20 mouse cellular contexts compared by ENCODE assay signal in the genomic region with DNA sequence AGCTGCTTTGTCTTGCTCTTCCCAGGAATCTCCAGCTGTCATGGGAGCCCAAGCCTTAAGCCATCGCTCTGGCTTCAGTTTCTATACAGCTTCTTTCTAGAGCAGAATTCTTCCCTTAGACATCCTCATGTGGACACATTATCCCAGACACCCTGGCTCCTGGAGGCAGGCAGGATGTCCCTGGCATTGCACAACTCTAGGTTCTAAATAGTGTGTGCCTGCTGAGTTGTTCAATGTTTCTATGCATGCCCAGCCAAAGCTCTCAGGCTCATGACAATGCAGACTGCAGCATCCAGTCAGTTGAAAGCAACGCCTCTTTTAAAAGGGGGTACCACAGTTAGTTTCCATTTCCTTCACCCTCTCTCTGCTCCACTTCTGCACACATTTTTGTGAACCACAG.
A peak's percentile ranks its signal among the peaks of the same experiment; 100 is the strongest.
DNase-seq lines count a peak whose midpoint lies in the region; ATAC-seq and TF ChIP-seq lines count a peak whose summit lies in the region.
"Had no signal": no experiment of that assay in that cellular context is flagged by ENCODE, and none has a peak within 500 bp of the region (broad histone marks: within the 10 kb centered on the region; RNA-seq: fewer than 3 reads in every experiment).

No protein-coding gene starts in this region.

- no peak for TF ChIP-seq CTCF in hindbrain, postnatal 0 days (IDR thresholded peaks at IDR 0.05; ENCODE audit: low read depth)

- no peak overlapping the region for H3K4me2 ChIP-seq in hindbrain, postnatal 0 days (ENCODE audit: low read depth, low read length)
- no peak overlapping the region for H3K4me2 ChIP-seq in hindbrain, embryonic 11.5 days (replicated peaks; ENCODE audit: low read depth, low read length)
- H3K4me2 ChIP-seq in neural tube, embryonic 13.5 days: no peak overlapping the region

- peak; percentile 43 for ATAC-seq in frontal cortex, adult (ENCODE audit: low TSS enrichment)
- peak; percentile 75 for ATAC-seq in hindbrain, postnatal 0 days
- ATAC-seq in hindbrain, embryonic 11.5 days (ENCODE audit: low FRiP score): no peak
- ATAC-seq in neural tube, embryonic 13.5 days (ENCODE audit: low read depth): no peak
- ATAC-seq: activated CD4-positive, CD25-positive, alpha-beta regulatory T cell, adult 4 months; forebrain, embryonic 14.5 days; inflammation-experienced regulatory T-cells, adult 6 months; Patski had no signal

- H3K27ac ChIP-seq in hindbrain, postnatal 0 days: 0 out of 2 replicates have a peak overlapping the region, but pooled peaks have one; percentile 36
- H3K27ac ChIP-seq in hindbrain, embryonic 11.5 days (ENCODE audit: low read depth, low read length): no peak overlapping the region
- 0 out of 2 replicates have a peak overlapping the region, but pooled peaks have one; percentile 5 for H3K27ac ChIP-seq in neural tube, embryonic 13.5 days (replicated peaks)
- H3K27ac ChIP-seq: embryonic facial prominence, embryonic 10.5 days; heart, embryonic 10.5 days had no signal

- no peaks in the 10 kb centered on the region for H3K9me3 ChIP-seq in hindbrain, postnatal 0 days (ENCODE audit: low read length)
- H3K9me3 ChIP-seq in hindbrain, embryonic 11.5 days (ENCODE audit: control insufficient read depth, low read length): no peaks in the 10 kb centered on the region
- no peaks in the 10 kb centered on the region for H3K9me3 ChIP-seq in neural tube, embryonic 13.5 days
- H3K9me3 ChIP-seq: embryonic facial prominence, embryonic 10.5 days; heart, embryonic 10.5 days had no signal

- no peak overlapping the region for H3K4me3 ChIP-seq in hindbrain, postnatal 0 days (ENCODE audit: low read length)
- H3K4me3 ChIP-seq in hindbrain, embryonic 11.5 days (ENCODE audit: low read depth, low read length): no peak overlapping the region
- no peak overlapping the region for H3K4me3 ChIP-seq in neural tube, embryonic 13.5 days
- H3K4me3 ChIP-seq: embryonic facial prominence, embryonic 10.5 days; heart, embryonic 10.5 days had no signal

- H3K9ac ChIP-seq in hindbrain, postnatal 0 days (replicated peaks; ENCODE audit: low read length): no peak overlapping the region
- H3K9ac ChIP-seq in hindbrain, embryonic 11.5 days (ENCODE audit: low read depth, low read length): no peak overlapping the region
- no peak overlapping the region for H3K9ac ChIP-seq in neural tube, embryonic 13.5 days

- DNase-seq in frontal cortex, postnatal 10 days (ENCODE audit: low spot score in 2 of 2): no peak
- DNase-seq in hindbrain, postnatal 0 days (ENCODE audit: low spot score): peak; percentile 23
- no peak for DNase-seq in hindbrain, embryonic 11.5 days (ENCODE audit: low spot score)
- no peak for DNase-seq in neural tube, embryonic 10.5 days (ENCODE audit: extremely low spot score, low spot score)
- no peak for DNase-seq in right cerebral cortex, postnatal 25 days
- DNase-seq: adrenal gland, postnatal 14 days; cerebellum, adult 11-12 months; cerebellum, adult 9-10 months; gastrocnemius, postnatal 10 days; heart, adult 18-20 months; heart, postnatal 10 days; heart, postnatal 4 days had no signal

- H3K4me1 ChIP-seq in hindbrain, postnatal 0 days (ENCODE audit: insufficient read depth, low read length): peaks cover 19% of the 10 kb centered on the region; the same call in 1 of the 2 replicates
- H3K4me1 ChIP-seq in hindbrain, embryonic 11.5 days (replicated peaks; ENCODE audit: control insufficient read depth, insufficient read depth, low read length): no peaks in the 10 kb centered on the region
- H3K4me1 ChIP-seq in neural tube, embryonic 13.5 days (replicated peaks): peaks cover 12% of the 10 kb centered on the region
- H3K4me1 ChIP-seq: embryonic facial prominence, embryonic 10.5 days had no signal

- H3K27me3 ChIP-seq in hindbrain, postnatal 0 days (ENCODE audit: insufficient read depth, low read length): no peaks in the 10 kb centered on the region
- H3K27me3 ChIP-seq in hindbrain, embryonic 11.5 days (ENCODE audit: control insufficient read depth, insufficient read depth, low read length): no peaks in the 10 kb centered on the region
- no peaks in the 10 kb centered on the region for H3K27me3 ChIP-seq in neural tube, embryonic 13.5 days
- H3K27me3 ChIP-seq: Patski had no signal

- no peaks in the 10 kb centered on the region for H3K36me3 ChIP-seq in hindbrain, postnatal 0 days (ENCODE audit: insufficient read depth, low read length)
- H3K36me3 ChIP-seq in hindbrain, embryonic 11.5 days (ENCODE audit: control insufficient read depth, insufficient read depth, low read length): no peaks in the 10 kb centered on the region
- H3K36me3 ChIP-seq in neural tube, embryonic 13.5 days: no peaks in the 10 kb centered on the region
- H3K36me3 ChIP-seq: embryonic facial prominence, embryonic 10.5 days; heart, embryonic 10.5 days had no signal

- 44% methylated on average over 2 of the region's 2 CpGs for WGBS in hindbrain, postnatal 0 days
- 79% methylated on average over 2 of the region's 2 CpGs for WGBS in hindbrain, embryonic 11.5 days
- 52% methylated on average over 2 of the region's 2 CpGs for WGBS in neural tube, embryonic 13.5 days

Comparison
In these comparisons a context has a peak if more than half of its experiments do, and no peak if none do; other contexts are left out.
1. ATAC-seq: peak in frontal cortex, adult (single experiment) and hindbrain, postnatal 0 days (single experiment); none in hindbrain, embryonic 11.5 days (single experiment) and neural tube, embryonic 13.5 days (single experiment).